Mouse (Mus musculus) G1E (cell line): ENCODE measurements around the gene Krtap5-2.

Experiments
- CTCF ChIP-seq: IDR thresholded peaks from 2 replicates; pipeline ENCODE4 v1.5.1; 2012; ENCODE audit warnings: low read depth, low read length, inconsistent platforms, mixed read lengths
- GATA1 ChIP-seq: IDR thresholded peaks from 2 replicates; pipeline ENCODE4 v1.6.1; 2012; ENCODE audit warnings: borderline replicate concordance, low read length, inconsistent platforms, mixed read lengths
- TAL1 ChIP-seq: conservative IDR thresholded peaks from 2 replicates; pipeline ENCODE4 v1.6.1; 2012; ENCODE audit warnings: low read depth, low read length, inconsistent platforms, mixed read lengths

GRCm38 (mm10) chr7:142169836-142170235, 6.0 kb downstream of the Krtap5-2 start:
- TF ChIP-seq CTCF (peak; percentile 63), GATA1 (no peak), TAL1 (no peak)
